Mouse (Mus musculus): ENCODE measurements around the gene Six3. TPM values are rescaled to one million over a fixed set of nuclear protein-coding genes. Genes with fewer than 3 reads are reported as not detected.

Gene Six3
- polyA plus RNA-seq (2012): not detected in 2 replicates

DNA sequence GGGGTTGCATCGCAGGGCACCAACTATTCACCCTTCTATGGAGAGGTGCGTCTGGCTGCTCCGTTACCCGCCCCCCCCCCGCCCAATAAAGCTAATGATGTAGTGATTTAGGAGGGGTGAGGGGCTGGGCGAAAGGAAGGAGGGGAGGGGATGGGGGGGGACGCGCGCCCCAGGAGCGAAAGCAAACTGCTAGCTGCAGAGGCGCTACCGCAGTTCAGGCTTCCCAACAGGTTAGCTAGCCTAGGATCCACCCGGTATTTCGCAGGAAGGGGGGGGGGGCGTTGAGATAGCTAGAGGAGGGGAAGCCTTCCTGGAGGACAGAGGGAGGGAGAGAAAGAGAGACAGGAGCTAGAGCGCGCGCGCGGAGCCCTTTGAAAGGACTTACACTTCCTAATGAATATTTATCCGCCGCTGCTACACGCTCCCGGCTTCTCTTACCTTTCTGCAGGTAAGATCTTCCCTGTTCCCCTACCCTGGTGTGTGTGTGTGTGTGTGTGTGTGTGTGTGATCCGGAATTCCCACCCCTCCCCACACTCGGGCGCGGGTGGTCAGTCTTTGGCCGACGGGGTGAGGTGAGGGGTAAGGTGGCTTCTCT, at the start of gene Six3:
Gene Six3, plus strand, starts transcription at position 343 of the 595 bp plus-strand sequence.
- no peak for TF ChIP-seq GATA1 (IDR thresholded peaks at IDR 0.05; ENCODE audit: low read length)

DNA sequence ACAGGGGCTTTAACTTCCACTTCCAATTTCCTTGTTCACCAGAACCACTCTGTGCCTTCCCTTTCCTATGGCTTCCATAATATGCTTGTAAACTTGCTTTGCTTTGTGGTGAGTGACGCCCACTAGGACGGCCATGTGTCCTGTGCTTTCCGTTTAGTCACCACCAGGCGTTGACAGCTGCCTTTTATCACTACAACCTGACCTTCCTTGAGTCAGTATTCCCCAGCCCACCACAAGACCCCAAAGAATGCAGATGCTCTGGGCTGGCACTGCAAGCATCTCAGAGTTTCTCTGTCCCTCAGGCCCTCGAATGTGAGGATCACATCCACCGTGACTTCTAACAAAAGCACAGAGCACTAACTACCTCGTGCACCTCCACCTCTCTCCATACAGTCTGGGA, 49.3 kb upstream of the Six3 start:
- no peak for TF ChIP-seq GATA1 (IDR thresholded peaks at IDR 0.05; ENCODE audit: low read length)

DNA sequence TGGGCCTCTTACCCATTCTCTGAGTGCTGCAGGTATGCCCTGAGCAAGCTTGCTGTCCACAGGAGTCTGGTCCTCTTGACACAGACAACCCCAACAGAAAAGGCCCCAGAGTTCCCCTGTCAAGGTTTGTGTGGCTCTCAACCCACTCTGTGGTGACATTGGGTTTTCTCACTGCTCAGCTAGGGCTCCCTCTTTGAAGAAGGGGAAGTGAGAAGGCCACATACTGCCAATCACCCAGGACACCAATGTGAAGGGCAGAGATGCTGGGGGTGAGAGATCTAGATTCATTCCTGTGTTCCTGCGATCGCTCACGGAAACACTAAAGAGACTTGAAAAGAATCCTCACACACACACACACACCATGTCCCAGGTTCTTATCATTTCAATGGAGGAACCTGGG, 39.4 kb upstream of the Six3 start:
- TF ChIP-seq GATA1 (IDR thresholded peaks at IDR 0.05; ENCODE audit: low read length): no peak

DNA sequence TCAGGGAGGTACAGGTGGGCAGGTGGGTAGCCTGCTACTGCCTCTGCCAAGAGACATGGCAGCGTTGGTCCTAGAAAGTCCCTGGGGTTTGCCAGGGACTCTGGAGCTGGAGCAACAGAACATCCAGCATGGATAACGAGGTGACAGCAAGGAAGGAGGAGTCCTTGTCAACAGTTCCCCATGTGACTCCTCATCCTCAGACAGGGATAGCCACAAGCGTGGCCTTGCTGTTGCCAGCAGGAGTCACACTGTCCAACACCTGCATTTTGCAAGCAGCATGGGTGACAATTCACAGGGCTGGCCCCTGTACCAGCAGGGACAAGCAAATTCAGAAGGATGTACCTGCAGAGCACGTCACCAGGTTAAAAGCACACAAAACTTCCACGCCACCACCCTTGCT, 35.1 kb upstream of the Six3 start:
- TF ChIP-seq GATA1 (IDR thresholded peaks at IDR 0.05; ENCODE audit: low read length): no peak

DNA sequence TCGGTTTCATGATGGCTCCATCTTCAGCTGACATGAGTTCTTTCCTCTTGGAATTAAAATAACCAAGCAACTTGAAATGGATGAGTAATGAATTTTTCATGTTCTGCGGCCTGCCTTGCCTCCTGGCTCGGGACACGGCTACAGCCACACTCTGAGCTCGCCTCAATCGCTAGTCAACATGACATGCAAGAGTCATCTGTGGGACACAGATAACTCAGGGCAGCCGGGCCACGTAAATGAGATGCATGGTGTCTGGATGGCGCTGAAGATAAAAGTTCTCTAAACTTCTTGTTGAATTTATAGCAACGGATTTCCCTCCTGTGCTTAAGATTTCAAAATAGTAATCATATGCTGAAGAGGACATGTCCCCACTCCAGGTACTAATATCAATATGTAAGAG, 34.1 kb upstream of the Six3 start:
- TF ChIP-seq GATA1 (IDR thresholded peaks at IDR 0.05; ENCODE audit: low read length): no peak

DNA sequence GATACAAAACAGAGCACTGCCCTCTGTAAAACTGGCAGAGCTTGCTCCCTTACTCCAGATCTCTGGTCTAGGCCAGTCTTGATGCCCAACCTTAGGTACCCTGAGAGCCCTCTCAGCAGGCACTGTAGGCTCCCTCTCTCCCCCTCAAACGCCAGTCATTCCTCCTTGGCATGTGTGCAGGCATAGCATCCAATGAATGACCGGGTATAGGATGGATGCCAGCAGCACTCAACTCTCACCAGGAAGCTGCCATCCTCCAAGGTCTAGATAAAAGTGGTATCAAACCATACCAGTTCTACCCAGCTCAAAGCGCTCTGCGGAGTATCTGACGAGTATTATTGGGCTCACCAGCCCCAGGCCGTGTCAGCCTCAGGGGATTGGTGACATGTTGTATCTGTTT, 33.2 kb upstream of the Six3 start:
- no peak for TF ChIP-seq GATA1 (IDR thresholded peaks at IDR 0.05; ENCODE audit: low read length)

DNA sequence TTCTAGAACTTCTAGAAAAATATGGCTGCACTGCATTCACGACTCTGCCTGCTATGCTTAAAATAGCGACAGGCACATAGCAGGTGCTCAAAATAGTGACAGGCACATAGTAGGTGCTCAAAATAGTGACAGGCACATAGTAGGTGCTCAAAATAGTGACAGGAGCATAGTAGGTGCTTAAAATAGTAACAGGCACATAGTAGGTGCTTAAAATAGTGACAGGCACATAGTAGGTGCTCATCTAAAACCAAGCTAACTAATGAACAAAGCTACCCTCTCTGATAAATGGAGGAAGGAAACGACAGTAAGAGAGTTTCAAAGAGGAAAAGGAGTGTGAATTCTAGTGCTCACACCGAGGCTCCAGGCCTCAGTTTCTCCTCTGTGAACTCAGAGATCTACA, 29.2 kb upstream of the Six3 start:
- no peak for TF ChIP-seq GATA1 (IDR thresholded peaks at IDR 0.05; ENCODE audit: low read length)

- no peak for TF ChIP-seq GATA1 (IDR thresholded peaks at IDR 0.05; ENCODE audit: low read length)
Measured at GRCm38 (mm10) chr17:85584573-85584972, 28.8 kb upstream of the Six3 start.

GRCm38 (mm10) chr17:85585779-85586178, 27.6 kb upstream of the Six3 start:
- TF ChIP-seq GATA1 (IDR thresholded peaks at IDR 0.05; ENCODE audit: low read length): no peak

- TF ChIP-seq GATA1 (IDR thresholded peaks at IDR 0.05; ENCODE audit: low read length): no peak
Measured at GRCm38 (mm10) chr17:85591976-85592375, 21.4 kb upstream of the Six3 start.

- no peak for TF ChIP-seq GATA1 (IDR thresholded peaks at IDR 0.05; ENCODE audit: low read length)
Measured at GRCm38 (mm10) chr17:85595853-85596252, 17.6 kb upstream of the Six3 start.

GRCm38 (mm10) chr17:85596341-85596890, 17.0 kb upstream of the Six3 start:
- no peak for TF ChIP-seq GATA1 (IDR thresholded peaks at IDR 0.05; ENCODE audit: low read length)

DNA sequence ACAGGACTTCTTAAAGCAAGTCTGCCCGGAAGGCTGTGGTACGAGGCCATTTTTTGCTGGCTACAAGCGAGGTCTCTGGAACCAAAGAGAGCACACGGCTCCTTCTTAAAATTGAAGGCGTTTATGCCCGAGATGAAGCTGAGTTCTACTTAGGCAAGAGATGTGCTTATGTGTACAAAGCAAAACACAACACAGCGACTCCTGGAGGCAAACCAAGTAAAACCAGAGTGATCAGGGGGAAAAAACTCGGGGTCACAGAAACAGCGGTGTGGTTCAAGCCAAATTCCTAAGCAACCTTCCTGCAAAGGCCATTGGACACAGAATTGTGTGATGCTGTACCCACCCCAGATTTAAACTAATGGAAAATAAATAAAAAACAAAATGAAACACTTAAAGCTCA, 13.9 kb upstream of the Six3 start:
- TF ChIP-seq GATA1 (IDR thresholded peaks at IDR 0.05; ENCODE audit: low read length): no peak

DNA sequence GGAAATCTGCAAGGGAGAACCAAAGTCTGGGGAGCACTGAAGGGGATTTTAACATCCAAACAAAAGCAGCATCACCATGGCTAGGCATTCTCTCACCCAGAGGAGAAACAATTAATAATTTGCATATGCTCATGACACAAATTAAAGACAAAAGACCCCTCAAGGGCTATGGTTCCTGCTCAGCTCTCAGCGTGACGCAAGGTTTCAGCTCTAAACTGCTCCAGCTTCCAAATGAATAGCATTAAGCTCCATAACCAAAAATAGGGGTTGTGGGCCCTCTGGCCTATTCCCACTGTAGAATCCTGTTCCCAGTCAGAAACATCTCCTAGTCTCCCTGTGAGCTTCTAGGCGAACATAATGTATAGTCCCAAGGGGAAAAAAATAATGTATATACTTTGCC, 6.9 kb upstream of the Six3 start:
- no peak for TF ChIP-seq GATA1 (IDR thresholded peaks at IDR 0.05; ENCODE audit: low read length)

- no peak for TF ChIP-seq GATA1 (IDR thresholded peaks at IDR 0.05; ENCODE audit: low read length)
Measured at GRCm38 (mm10) chr17:85607556-85608365, 5.6 kb upstream of the Six3 start.

- no peak for TF ChIP-seq GATA1 (IDR thresholded peaks at IDR 0.05; ENCODE audit: low read length)
Measured at GRCm38 (mm10) chr17:85608366-85609093, 4.9 kb upstream of the Six3 start.

Measured in G1E-ER4 (cell line).